Mouse (Mus musculus): ENCODE results near the gene Cldn14.

DNA sequence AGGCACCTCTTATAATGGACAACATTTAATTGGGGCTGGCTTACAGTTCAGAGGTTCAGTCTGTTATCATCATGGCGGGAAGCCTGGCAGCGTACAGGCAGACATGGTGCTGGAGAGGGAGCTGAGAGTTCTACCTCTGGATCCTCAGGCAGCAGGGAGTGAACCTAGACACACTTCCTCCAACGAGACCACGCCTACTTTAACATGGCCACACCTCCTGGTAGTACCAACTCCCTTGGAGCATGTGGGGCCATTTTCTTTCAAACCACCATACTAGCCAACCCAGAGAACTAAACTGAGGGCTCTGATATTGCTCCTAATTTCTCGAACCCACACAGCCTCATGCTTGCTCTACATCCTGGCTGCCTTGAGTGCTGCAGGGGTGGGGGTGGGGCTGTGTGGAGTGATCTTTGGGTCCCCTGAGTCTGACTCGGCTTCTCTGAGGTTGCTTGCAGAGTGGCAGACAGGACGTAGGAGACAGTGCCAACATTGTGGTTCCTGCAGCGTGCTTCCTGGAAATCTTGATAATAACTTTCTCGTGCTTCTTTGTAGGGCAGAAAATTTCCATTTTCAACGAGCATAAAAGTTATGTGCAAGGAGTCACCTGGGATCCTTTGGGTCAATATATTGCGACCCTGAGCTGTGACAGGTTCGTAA lies 117.6 kb downstream of the Cldn14 start:
- TF ChIP-seq CTCF (IDR thresholded peaks at IDR 0.05; ENCODE audit: low read depth) (no peak), EP300 (IDR thresholded peaks at IDR 0.05; ENCODE audit: low read depth) (no peak)

All from liver, embryonic 14.5 days (tissue).